Mouse (Mus musculus) heart, adult 2 months (tissue): Measurements from ENCODE around the gene Uggt2. TPM values are rescaled to one million over a fixed set of nuclear protein-coding genes. Genes with fewer than 3 reads are reported as not detected.

ENCODE experiments used
- DNase-seq, 2 experiments: peaks; one replicate each; pipeline ENCODE4 v3.0.0; 2021
- H3K27ac ChIP-seq: fragments of 200-600 bp; 2 replicates; pipeline ENCODE4 v1.8.1; 2022
- H3K27me3 ChIP-seq: fragments of 200-500 bp; 2 replicates; pipeline ENCODE4 v1.6.1; 2012; ENCODE audit warnings: mild to moderate bottlenecking, low read length, inconsistent platforms, mixed read lengths; ENCODE audit not compliant: control insufficient read depth, insufficient read depth
- H3K36me3 ChIP-seq: fragments of 200-500 bp; 2 replicates; pipeline ENCODE4 v1.6.1; 2012; ENCODE audit warnings: low read length, inconsistent platforms; ENCODE audit not compliant: control insufficient read depth, insufficient read depth
- H3K4me1 ChIP-seq: fragments of 200-500 bp; 2 replicates; pipeline ENCODE4 v1.6.1; 2011; ENCODE audit warnings: low read length; ENCODE audit not compliant: control insufficient read depth, insufficient read depth
- H3K4me3 ChIP-seq: fragments of 200-600 bp; 2 replicates; pipeline ENCODE4 v1.8.1; 2022
- H3K79me2 ChIP-seq: fragments of 200-500 bp; replicated peaks from 2 replicates; pipeline ENCODE4 v1.6.1; 2012; ENCODE audit warnings: mild to moderate bottlenecking, inconsistent platforms, low read length, moderate library complexity, mixed read lengths; ENCODE audit not compliant: control insufficient read depth, insufficient read depth
- H3K9ac ChIP-seq: fragments of 200-500 bp; 2 replicates; pipeline ENCODE4 v1.6.1; 2012; ENCODE audit warnings: low read depth, mild to moderate bottlenecking, control low read depth, inconsistent platforms, low read length, mixed read lengths
- CTCF ChIP-seq: fragments of 200-600 bp; IDR thresholded peaks from 2 replicates; pipeline ENCODE4 v1.8.1; 2022; ENCODE audit warnings: antibody characterized with exemption, mild to moderate bottlenecking, moderate library complexity
- EP300 ChIP-seq: fragments of 200-500 bp; IDR thresholded peaks from 2 replicates; pipeline ENCODE4 v1.6.1; 2011; ENCODE audit warnings: low read depth, low read length, control low read depth; ENCODE audit not compliant: insufficient read depth
- POLR2A ChIP-seq: fragments of 200-500 bp; IDR thresholded peaks from 2 replicates; pipeline ENCODE4 v1.6.1; 2011; ENCODE audit warnings: mild to moderate bottlenecking, low read depth, low read length, control low read depth; ENCODE audit not compliant: insufficient read depth
- WGBS: fragments of 180-500 bp; shearing (Covaris S2); methylation state at CpG from one replicate; pipeline ENCODE4 v1.1.7; 2018; 5-methylcytosine and 5-hydroxymethylcytosine counted together
- intact Hi-C: fragments of 180-260 bp; cut with DNase I; formaldehyde crosslinking; loops from one replicate; pipeline ENCODE4 v1.15.1; 2025
- polyA plus RNA-seq: library from polyadenylated mRNA; depleted of rRNA; stranded (reverse); fragments of >200 nt; gene quantifications from 2 replicates; pipeline ENCODE4 v1.2.3, GENCODE M21; 2012
- total RNA-seq, 2 experiments: library from RNA; stranded (reverse); gene quantifications; 2 replicates each; pipeline ENCODE4 v1.2.3; 2021

Uggt2 gene
- total and polyA plus RNA-seq, 3 experiments = 4.1 to 5.7 (median 5.6) TPM

GRCm38 (mm10) chr14:118980890-118981289, 118.3 kb downstream of the Uggt2 start:
- no peak overlapping the region for H3K4me3 ChIP-seq
- no peaks in the 10 kb centered on the region for H3K27me3 ChIP-seq
- no peaks in the 10 kb centered on the region for H3K79me2 ChIP-seq
- H3K9ac ChIP-seq = no peak overlapping the region
- TF ChIP-seq EP300 = no peak
- TF ChIP-seq POLR2A = no peak
- TF ChIP-seq CTCF = no peak
- intact Hi-C loops = no loop called here
- no peak overlapping the region for H3K27ac ChIP-seq
- H3K4me1 ChIP-seq = no peaks in the 10 kb centered on the region
- WGBS = 81% methylated on average over 8 of the region's 8 CpGs
- no peak for DNase-seq
- peaks cover 5% of the 10 kb centered on the region for H3K36me3 ChIP-seq

- Histone ChIP-seq H3K4me3 (no peak overlapping the region), H3K36me3 (peaks cover 6% of the 10 kb centered on the region), H3K27me3 (no peaks in the 10 kb centered on the region), H3K4me1 (no peaks in the 10 kb centered on the region), H3K9ac (no peak overlapping the region), H3K79me2 (no peaks in the 10 kb centered on the region), H3K27ac (no peak overlapping the region)
- TF ChIP-seq POLR2A = no peak
- TF ChIP-seq CTCF = no peak
- no peak for TF ChIP-seq EP300
- intact Hi-C loops = no loop called here
- WGBS = 83% methylated on average over 5 of the region's 5 CpGs
- DNase-seq = no peak
Measured at GRCm38 (mm10) chr14:118980358-118980757, 118.9 kb downstream of the Uggt2 start.

GRCm38 (mm10) chr14:118979571-118980325, 119.5 kb downstream of the Uggt2 start:
- no peak for DNase-seq
- Histone ChIP-seq H3K4me3 (no peak overlapping the region), H3K27me3 (no peaks in the 10 kb centered on the region), H3K4me1 (no peaks in the 10 kb centered on the region), H3K9ac (no peak overlapping the region), H3K79me2 (no peaks in the 10 kb centered on the region), H3K36me3 (peaks cover 6% of the 10 kb centered on the region), H3K27ac (no peak overlapping the region)
- intact Hi-C loops = no loop called here
- 86% methylated on average over 7 of the region's 7 CpGs for WGBS
- TF ChIP-seq POLR2A (no peak), CTCF (no peak), EP300 (no peak)

GRCm38 (mm10) chr14:118977136-118977816, 122.0 kb downstream of the Uggt2 start:
- Histone ChIP-seq H3K27me3 (no peaks in the 10 kb centered on the region), H3K27ac (no peak overlapping the region), H3K79me2 (no peaks in the 10 kb centered on the region), H3K4me1 (no peaks in the 10 kb centered on the region), H3K36me3 (peaks cover 6% of the 10 kb centered on the region), H3K4me3 (no peak overlapping the region), H3K9ac (no peak overlapping the region)
- no peak for TF ChIP-seq POLR2A
- whole genome bisulfite sequencing = 74% methylated on average over 8 of the region's 8 CpGs
- intact Hi-C loops = no loop called here
- no peak for DNase-seq

- Histone ChIP-seq H3K36me3 (peaks cover 3% of the 10 kb centered on the region), H3K4me3 (no peak overlapping the region)
- 91% methylated on average over 6 of the region's 6 CpGs for WGBS
Measured at GRCm38 (mm10) chr14:118972268-118972667, 127.0 kb downstream of the Uggt2 start.

GRCm38 (mm10) chr14:118967646-118968045, 131.6 kb downstream of the Uggt2 start:
- intact Hi-C loops = no loop called here
- Histone ChIP-seq H3K36me3 (no peaks in the 10 kb centered on the region; the same call in 1 of the 2 replicates), H3K27me3 (no peaks in the 10 kb centered on the region), H3K79me2 (no peaks in the 10 kb centered on the region), H3K4me1 (no peaks in the 10 kb centered on the region), H3K4me3 (no peak overlapping the region), H3K9ac (no peak overlapping the region), H3K27ac (no peak overlapping the region)
- TF ChIP-seq CTCF = no peak
- no peak for TF ChIP-seq POLR2A
- no peak for TF ChIP-seq EP300
- no peak for DNase-seq
- 66% methylated on average over 7 of the region's 7 CpGs for WGBS

More at GRCm38 (mm10) chr14:118972268-118972667, 127.0 kb downstream of the Uggt2 start:
- no peaks in the 10 kb centered on the region for H3K79me2 ChIP-seq
- H3K27ac ChIP-seq = no peak overlapping the region
- DNase-seq = no peak
- no peaks in the 10 kb centered on the region for H3K27me3 ChIP-seq
- intact Hi-C loops = no loop called here
- no peak for TF ChIP-seq CTCF
- no peak for TF ChIP-seq EP300
- TF ChIP-seq POLR2A = no peak
- H3K4me1 ChIP-seq = no peaks in the 10 kb centered on the region
- no peak overlapping the region for H3K9ac ChIP-seq
